Mouse (Mus musculus): ENCODE results near the gene Lrrc49.
A peak's percentile ranks its signal among the peaks of the same experiment; 100 is the strongest.

The Lrrc49 gene

GRCm38 (mm10) chr9:60595406-60595805, 92.6 kb downstream of the Lrrc49 start:
- no peak for DNase-seq (ENCODE audit: low read depth)

- DNase-seq (ENCODE audit: low read depth) = no peak
Observed at GRCm38 (mm10) chr9:60592974-60593373, 95.0 kb downstream of the Lrrc49 start.

- DNase-seq (ENCODE audit: low read depth) = no peak
Observed at GRCm38 (mm10) chr9:60592363-60592762, 95.6 kb downstream of the Lrrc49 start.

GRCm38 (mm10) chr9:60590871-60591624, 96.9 kb downstream of the Lrrc49 start:
- peak; percentile 5 for DNase-seq (ENCODE audit: low read depth)

- no peak for DNase-seq (ENCODE audit: low read depth)
Observed at GRCm38 (mm10) chr9:60588914-60589313, 99.0 kb downstream of the Lrrc49 start.

- DNase-seq (ENCODE audit: low read depth) = no peak
Observed at GRCm38 (mm10) chr9:60586920-60587319, 101.0 kb downstream of the Lrrc49 start.

- no peak for DNase-seq (ENCODE audit: low read depth)
Observed at GRCm38 (mm10) chr9:60585206-60585605, 102.8 kb downstream of the Lrrc49 start.

- DNase-seq (ENCODE audit: low read depth) = no peak
Observed at GRCm38 (mm10) chr9:60582553-60582952, 105.4 kb downstream of the Lrrc49 start.

GRCm38 (mm10) chr9:60573011-60573410, 114.9 kb downstream of the Lrrc49 start:
- no peak for DNase-seq (ENCODE audit: low read depth)

- no peak for DNase-seq (ENCODE audit: low read depth)
Observed at GRCm38 (mm10) chr9:60571725-60572124, 116.2 kb downstream of the Lrrc49 start.

GRCm38 (mm10) chr9:60571041-60571440, 116.9 kb downstream of the Lrrc49 start:
- no peak for DNase-seq (ENCODE audit: low read depth)

- DNase-seq (ENCODE audit: low read depth) = no peak
Observed at GRCm38 (mm10) chr9:60569366-60569765, 118.6 kb downstream of the Lrrc49 start.

- DNase-seq (ENCODE audit: low read depth) = no peak
Observed at GRCm38 (mm10) chr9:60563809-60564208, 124.1 kb downstream of the Lrrc49 start.

GRCm38 (mm10) chr9:60562443-60563371, 125.3 kb downstream of the Lrrc49 start:
- DNase-seq (ENCODE audit: low read depth) = no peak

GRCm38 (mm10) chr9:60561641-60562289, 126.2 kb downstream of the Lrrc49 start:
- DNase-seq (ENCODE audit: low read depth) = no peak

- no peak for DNase-seq (ENCODE audit: low read depth)
Observed at GRCm38 (mm10) chr9:60558507-60558906, 129.5 kb downstream of the Lrrc49 start.

GRCm38 (mm10) chr9:60551238-60551637, 136.7 kb downstream of the Lrrc49 start:
- DNase-seq (ENCODE audit: low read depth) = peak; percentile 6

- peak; percentile 29 for DNase-seq (ENCODE audit: low read depth)
Observed at GRCm38 (mm10) chr9:60548182-60548581, 139.8 kb downstream of the Lrrc49 start.

- peak; percentile 40 for DNase-seq (ENCODE audit: low read depth)
Observed at GRCm38 (mm10) chr9:60546169-60546568, 141.8 kb downstream of the Lrrc49 start.

- peak; percentile 32 for DNase-seq (ENCODE audit: low read depth)
Observed at GRCm38 (mm10) chr9:60545361-60546096, 142.4 kb downstream of the Lrrc49 start.

- DNase-seq (ENCODE audit: low read depth) = no peak
Observed at GRCm38 (mm10) chr9:60543422-60544015, 144.4 kb downstream of the Lrrc49 start.
